Mouse (Mus musculus): ENCODE measurements around the gene Stk32b.

The Stk32b gene

DNA sequence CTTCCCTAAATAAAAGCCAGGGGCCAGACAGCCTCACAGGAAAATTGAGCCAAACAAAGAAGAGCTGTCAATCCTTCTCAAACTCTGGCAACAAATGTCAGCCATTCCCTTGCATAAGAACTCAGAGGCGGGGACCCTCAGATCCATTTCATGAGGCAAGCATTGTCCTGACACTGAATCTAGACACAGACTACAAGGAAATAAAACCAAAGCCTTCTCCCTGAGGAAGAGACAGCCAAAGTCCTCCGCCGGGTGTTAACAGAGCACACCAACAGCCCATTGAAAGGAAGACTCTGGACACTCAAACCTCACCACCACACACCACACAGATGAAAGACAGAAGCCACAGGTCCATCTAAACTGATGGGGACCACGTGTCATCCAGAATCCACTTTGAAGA lies 57.8 kb downstream of the Stk32b start:
- no peak for DNase-seq (ENCODE audit: low read depth)

GRCm38 (mm10) chr5:37657741-37658140 lies 59.2 kb downstream of the Stk32b start:
- no peak for DNase-seq (ENCODE audit: low read depth)

DNA sequence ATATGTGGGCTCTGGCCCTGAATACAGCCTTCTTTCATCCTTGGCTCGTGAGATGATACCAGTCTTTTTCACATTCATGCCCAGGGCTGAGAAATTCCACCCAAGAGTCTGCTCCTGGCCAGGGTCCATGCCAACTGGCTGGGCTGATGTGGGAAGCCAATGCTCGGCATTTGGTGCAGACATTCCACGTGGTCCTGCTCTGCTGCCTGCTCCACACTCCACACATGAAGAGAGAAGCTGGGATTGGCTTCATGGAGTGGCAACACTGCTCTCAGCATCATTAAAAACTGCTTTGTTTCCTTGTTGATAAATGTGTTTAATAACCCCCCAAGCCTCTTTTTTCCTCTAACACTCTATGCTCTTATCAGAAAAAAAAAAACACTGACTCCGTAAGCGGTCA lies 61.8 kb downstream of the Stk32b start:
- DNase-seq (ENCODE audit: low read depth) = no peak

DNA sequence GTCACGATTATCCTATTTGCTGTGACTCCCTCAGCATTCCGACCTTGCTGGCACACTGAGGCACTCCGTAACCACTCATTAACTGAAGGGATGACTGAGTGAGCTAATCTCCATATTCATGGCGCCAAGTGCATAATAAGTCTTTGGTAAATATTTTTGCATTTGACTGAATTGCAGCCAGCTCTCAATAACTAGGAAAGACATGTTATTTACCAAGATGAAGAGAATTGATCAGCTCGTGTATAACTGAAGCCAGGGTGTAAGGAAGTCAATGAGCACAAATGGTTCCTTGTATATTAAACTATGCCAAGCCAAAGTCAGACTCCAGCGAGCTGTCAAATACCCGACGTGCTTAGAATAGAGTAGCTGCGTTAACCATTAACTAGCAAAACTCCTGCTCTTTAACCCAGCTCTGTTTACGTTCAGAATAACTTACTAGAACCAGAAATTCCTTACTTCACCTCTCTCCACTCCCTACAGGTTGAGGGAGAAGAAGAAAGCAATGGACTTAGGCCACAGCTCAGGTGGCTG lies 66.2 kb downstream of the Stk32b start:
- DNase-seq (ENCODE audit: low read depth) = no peak

DNA sequence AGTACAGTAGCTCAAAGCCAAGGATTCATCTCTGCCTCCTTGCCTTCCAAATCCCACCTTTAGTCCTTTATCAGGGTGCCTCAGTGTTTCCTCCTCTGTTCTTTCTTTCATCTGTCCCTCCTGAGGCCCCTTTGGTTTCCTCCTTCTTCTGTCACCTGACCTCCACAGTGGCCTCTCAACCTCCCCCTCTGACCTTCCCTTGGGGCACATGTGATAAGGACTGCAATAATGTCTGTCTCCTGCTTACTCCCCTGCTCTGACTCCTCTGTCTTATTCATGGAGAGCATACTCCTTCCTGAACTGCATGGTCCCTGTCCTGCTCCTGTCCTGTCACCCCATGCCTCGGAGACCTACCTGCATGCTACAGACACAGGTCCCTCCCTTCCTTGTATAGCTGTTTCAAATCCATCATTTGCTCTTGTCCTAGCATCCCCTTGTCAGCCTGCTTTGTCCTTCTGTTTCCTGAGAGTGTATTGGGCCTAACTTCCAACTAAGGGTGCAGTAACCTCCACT lies 66.8 kb downstream of the Stk32b start:
- no peak for DNase-seq (ENCODE audit: low read depth)

DNA sequence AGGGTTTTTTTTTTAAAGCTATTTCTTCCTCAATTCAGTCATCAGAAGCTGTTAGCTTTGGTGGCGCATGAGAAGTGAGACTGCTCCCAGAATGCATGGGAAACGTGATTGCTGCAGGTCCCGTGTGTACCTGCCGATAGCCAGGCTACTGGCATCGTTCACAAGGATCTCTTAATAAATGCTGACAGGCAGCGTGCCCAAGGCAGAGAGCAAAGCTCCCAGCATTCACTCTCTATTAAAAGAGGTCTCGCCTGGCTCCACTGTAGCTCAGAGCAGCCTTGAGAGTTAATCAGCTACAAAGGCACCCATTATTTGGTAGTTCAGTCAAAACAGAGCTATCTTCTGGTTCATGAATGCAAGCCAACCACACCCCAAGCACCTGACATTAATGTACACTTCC lies 72.9 kb downstream of the Stk32b start:
- DNase-seq (ENCODE audit: low read depth) = no peak

DNA sequence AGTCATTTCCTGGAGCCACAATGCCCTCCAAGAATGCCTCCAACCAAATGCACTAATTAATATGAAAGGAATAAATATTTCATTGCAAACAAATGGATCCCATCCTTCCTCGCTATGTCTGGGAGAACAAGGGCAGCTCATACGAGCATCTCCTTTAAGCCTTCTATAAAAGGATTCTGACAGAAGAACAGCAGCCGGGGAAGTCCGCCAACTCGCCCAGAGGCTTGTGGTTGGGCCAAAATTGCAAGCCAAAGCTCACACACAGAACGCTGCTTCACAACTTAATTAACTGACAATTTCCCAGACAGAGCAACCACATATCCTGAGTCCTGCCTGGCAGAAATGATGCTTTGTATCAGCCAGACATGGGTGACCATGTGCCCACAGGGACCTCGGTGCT lies 74.5 kb downstream of the Stk32b start:
- no peak for DNase-seq (ENCODE audit: low read depth)

GRCm38 (mm10) chr5:37634791-37635190 lies 82.2 kb downstream of the Stk32b start:
- no peak for DNase-seq (ENCODE audit: low read depth)

DNA sequence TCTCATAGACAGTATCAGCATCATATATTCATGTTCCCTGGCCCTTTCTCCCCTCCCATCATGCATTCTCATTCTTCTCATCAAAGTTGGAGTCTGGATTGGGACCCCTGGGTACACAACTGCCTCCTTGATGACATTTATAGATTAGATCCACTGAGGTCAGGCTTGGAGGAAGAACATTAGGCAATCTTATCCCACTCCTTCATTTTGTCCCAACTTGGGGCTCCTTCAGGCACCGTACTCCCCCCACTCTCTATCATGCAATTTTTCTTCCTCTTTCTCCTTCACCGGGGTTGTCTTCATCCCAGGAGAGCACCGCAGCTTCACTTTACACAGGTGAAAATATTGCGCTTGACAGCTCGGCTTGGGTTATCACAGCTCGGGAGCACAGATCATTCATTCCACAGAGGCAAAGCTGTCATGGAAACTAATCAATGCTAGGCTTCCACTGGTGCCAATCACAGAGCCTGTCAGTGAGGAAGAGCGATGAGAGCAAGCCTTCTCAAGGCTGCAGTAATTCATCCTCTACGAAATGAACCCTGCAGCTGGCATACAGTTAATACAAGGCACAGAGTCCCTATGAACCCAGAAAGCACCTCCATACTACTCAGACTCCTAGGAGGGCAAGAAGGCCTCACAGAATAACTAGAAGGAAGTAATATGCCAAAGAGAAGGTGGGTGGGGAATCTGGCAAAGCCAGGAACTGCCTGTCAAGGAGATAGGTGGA lies 89.4 kb downstream of the Stk32b start:
- DNase-seq (ENCODE audit: low read depth) = no peak

DNA sequence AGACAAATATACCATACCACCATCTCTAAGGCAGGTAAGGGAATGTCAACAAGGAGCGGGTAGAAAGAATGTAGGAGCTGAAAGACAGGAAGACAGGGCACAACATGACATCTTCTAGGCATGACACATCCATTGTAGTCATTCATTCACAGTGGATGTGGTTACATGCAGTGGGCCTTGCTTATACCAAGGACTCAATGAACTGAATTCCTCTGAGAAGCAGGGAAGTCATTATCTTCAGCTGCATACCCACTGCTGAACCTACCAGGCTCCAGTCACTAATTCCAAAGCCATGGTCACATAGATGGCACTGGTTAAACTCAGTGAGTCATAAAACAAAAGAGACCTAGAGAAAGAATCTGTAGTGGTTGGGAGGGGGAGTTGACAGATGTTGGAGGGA lies 105.1 kb downstream of the Stk32b start:
- DNase-seq (ENCODE audit: low read depth) = no peak

- DNase-seq (ENCODE audit: low read depth) = no peak
Measured at GRCm38 (mm10) chr5:37599566-37599965, 117.4 kb downstream of the Stk32b start.

- no peak for DNase-seq (ENCODE audit: low read depth)
Measured at GRCm38 (mm10) chr5:37598271-37598670, 118.7 kb downstream of the Stk32b start.

GRCm38 (mm10) chr5:37592411-37592810 lies 124.6 kb downstream of the Stk32b start:
- DNase-seq (ENCODE audit: low read depth) = no peak

DNA sequence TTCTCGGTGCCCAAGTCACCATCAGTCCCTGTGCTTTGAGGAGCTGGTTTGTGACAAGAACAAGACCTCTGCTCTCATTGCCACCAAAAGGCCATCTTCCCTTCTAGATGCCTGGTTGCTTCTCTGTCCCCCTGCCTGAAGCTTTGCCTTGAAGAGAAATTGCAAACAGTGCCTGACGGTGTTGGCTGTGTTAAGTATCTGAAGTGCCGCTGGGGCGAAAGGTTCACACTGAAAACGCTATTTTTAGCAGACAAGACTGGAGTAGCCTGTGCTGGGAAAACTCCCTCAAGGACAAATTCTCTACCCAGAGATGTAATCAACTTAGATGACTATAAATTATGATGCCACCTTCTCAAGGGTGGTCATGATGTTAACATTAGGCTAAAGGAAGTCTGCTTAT lies 129.1 kb downstream of the Stk32b start:
- no peak for DNase-seq (ENCODE audit: low read depth)

- no peak for DNase-seq (ENCODE audit: low read depth)
Measured at GRCm38 (mm10) chr5:37586071-37586470, 130.9 kb downstream of the Stk32b start.

DNA sequence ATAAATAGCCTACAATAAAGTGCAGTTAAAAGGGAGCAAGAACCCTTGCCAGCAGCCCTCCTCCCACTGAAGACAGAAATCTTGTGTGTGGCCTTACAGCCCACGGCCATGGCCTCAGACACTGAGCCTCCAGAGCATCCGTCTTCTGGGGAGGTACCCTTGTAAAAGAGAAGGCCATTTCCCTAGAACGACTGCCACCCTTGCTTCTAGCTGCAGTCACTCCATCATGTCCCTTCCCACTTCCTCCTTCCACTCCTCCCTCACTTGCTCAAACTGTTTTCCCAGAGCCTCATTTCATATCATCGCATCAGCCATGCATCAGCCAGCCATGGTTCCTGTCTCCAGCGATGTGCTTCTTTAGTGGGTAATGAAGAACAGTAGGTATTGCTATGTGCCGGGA lies 141.5 kb downstream of the Stk32b start:
- no peak for DNase-seq (ENCODE audit: low read depth)

- no peak for DNase-seq (ENCODE audit: low read depth)
Measured at GRCm38 (mm10) chr5:37557274-37557815, 159.6 kb downstream of the Stk32b start.

DNA sequence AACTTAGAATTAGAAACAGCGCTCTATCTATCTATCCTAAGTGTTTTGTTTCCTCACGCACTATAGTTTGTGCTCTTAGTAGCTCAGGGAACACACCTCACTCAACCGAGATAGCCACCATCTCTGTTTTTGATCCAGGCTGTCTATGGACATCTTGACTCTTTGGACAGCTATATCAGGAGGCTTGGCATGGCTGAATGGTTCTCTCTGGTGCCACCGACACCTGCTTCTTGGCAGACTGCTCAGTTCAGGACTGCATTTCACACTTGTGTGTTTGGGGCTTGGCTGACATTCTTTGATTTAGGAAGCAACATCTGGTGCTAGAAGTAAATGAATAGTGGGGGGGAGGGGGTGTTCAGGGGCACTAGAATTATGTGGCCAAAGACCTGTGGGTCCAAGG lies 162.7 kb downstream of the Stk32b start:
- DNase-seq (ENCODE audit: low read depth) = no peak

- no peak for DNase-seq (ENCODE audit: low read depth)
Measured at GRCm38 (mm10) chr5:37551649-37552048, 165.3 kb downstream of the Stk32b start.

GRCm38 (mm10) chr5:37535726-37536293 lies 181.2 kb downstream of the Stk32b start:
- no peak for DNase-seq (ENCODE audit: low read depth)

GRCm38 (mm10) chr5:37535227-37535626 lies 181.7 kb downstream of the Stk32b start:
- no peak for DNase-seq (ENCODE audit: low read depth)

- DNase-seq (ENCODE audit: low read depth) = no peak
Measured at GRCm38 (mm10) chr5:37525363-37525762, 191.6 kb downstream of the Stk32b start.

- no peak for DNase-seq (ENCODE audit: low read depth)
Measured at GRCm38 (mm10) chr5:37520441-37520840, 196.5 kb downstream of the Stk32b start.

All from naive thymus-derived CD4-positive, alpha-beta T cell, adult 2 months (primary cell).